Mouse (Mus musculus): ENCODE results near the gene Irak1bp1. TPM values are rescaled to one million over a fixed set of nuclear protein-coding genes. Genes with fewer than 3 reads are reported as not detected.
A peak's percentile ranks its signal among the peaks of the same experiment; 100 is the strongest.

The Irak1bp1 gene
- 35.3 and 38.6 TPM in 2 replicates for polyA plus RNA-seq (2015; fragmentation: Nextera tagmentation; extraction: Ambion mirVana)

GRCm38 (mm10) chr9:82829007-82829689 is at the start of gene Irak1bp1:
Irak1bp1 (plus strand) TSS chr9:82829540.
- peak; percentile 52 for ATAC-seq
- peaks cover 2% of the 10 kb centered on the region; the same call in 1 of the 2 replicates for H3K36me3 ChIP-seq (ENCODE audit: control insufficient read depth, insufficient read depth, low read length)
- peak within 1 kb of the TSS; percentile 74 for H3K4me2 ChIP-seq (ENCODE audit: low read length)

GRCm38 (mm10) chr9:82788375-82788774 is 41.0 kb upstream of the Irak1bp1 start:
- Histone ChIP-seq H3K4me1 (ENCODE audit: control insufficient read depth, insufficient read depth, low read length) (peaks cover 4% of the 10 kb centered on the region; the same call in 1 of the 2 replicates), H3K27me3 (ENCODE audit: control insufficient read depth, insufficient read depth, low read depth, low read length) (no peaks in the 10 kb centered on the region), H3K27ac (ENCODE audit: low read length) (no peak overlapping the region), H3K4me2 (ENCODE audit: low read length) (peak overlapping the region; percentile 36), H3K9me3 (replicated peaks; ENCODE audit: control insufficient read depth, low read length, poor library complexity, severe bottlenecking) (no peaks in the 10 kb centered on the region), H3K4me3 (ENCODE audit: low read depth, low read length) (no peak overlapping the region), H3K36me3 (ENCODE audit: control insufficient read depth, insufficient read depth, low read length) (no peaks in the 10 kb centered on the region), H3K9ac (ENCODE audit: low read depth, low read length) (0 out of 2 replicates have a peak overlapping the region, but pooled peaks have one; percentile 21)
- ATAC-seq: no peak
- 32% methylated on average over 9 of the region's 9 CpGs for WGBS

More at GRCm38 (mm10) chr9:82829007-82829689, at the start of gene Irak1bp1:
- 0 out of 2 replicates have a peak, but pooled peaks cover 2% of the 10 kb centered on the region for H3K9me3 ChIP-seq (replicated peaks; ENCODE audit: control insufficient read depth, low read length, poor library complexity, severe bottlenecking)
- H3K4me1 ChIP-seq (ENCODE audit: control insufficient read depth, insufficient read depth, low read length): peaks cover 14% of the 10 kb centered on the region
- peak within 1 kb of the TSS; percentile 64 for H3K4me3 ChIP-seq (ENCODE audit: low read depth, low read length)
- H3K9ac ChIP-seq (ENCODE audit: low read depth, low read length): peak within 1 kb of the TSS; percentile 89
- no peaks in the 10 kb centered on the region for H3K27me3 ChIP-seq (ENCODE audit: control insufficient read depth, insufficient read depth, low read depth, low read length)
- H3K27ac ChIP-seq (ENCODE audit: low read length): peak within 1 kb of the TSS; percentile 91
- 9% methylated on average over 20 of the region's 20 CpGs for WGBS

- H3K27me3 ChIP-seq (ENCODE audit: control insufficient read depth, insufficient read depth, low read depth, low read length): no peaks in the 10 kb centered on the region
- 71% methylated on average over 8 of the region's 8 CpGs for WGBS
These were observed 29.0 kb upstream of the Irak1bp1 start for GRCm38 (mm10) chr9:82800360-82800759.

GRCm38 (mm10) chr9:82807129-82807528 is 22.2 kb upstream of the Irak1bp1 start:
- H3K4me1 ChIP-seq (ENCODE audit: control insufficient read depth, insufficient read depth, low read length): no peaks in the 10 kb centered on the region
- no peak overlapping the region for H3K27ac ChIP-seq (ENCODE audit: low read length)
- no peaks in the 10 kb centered on the region for H3K27me3 ChIP-seq (ENCODE audit: control insufficient read depth, insufficient read depth, low read depth, low read length)
- 15% methylated on average over 1 of the region's 1 CpGs for WGBS
- H3K4me2 ChIP-seq (ENCODE audit: low read length): no peak overlapping the region
- no peak overlapping the region for H3K4me3 ChIP-seq (ENCODE audit: low read depth, low read length)
- no peaks in the 10 kb centered on the region for H3K36me3 ChIP-seq (ENCODE audit: control insufficient read depth, insufficient read depth, low read length)
- no peak overlapping the region for H3K9ac ChIP-seq (ENCODE audit: low read depth, low read length)
- H3K9me3 ChIP-seq (replicated peaks; ENCODE audit: control insufficient read depth, low read length, poor library complexity, severe bottlenecking): no peaks in the 10 kb centered on the region
- ATAC-seq: no peak

More at GRCm38 (mm10) chr9:82800360-82800759, 29.0 kb upstream of the Irak1bp1 start:
- no peak overlapping the region for H3K4me2 ChIP-seq (ENCODE audit: low read length)
- H3K4me1 ChIP-seq (ENCODE audit: control insufficient read depth, insufficient read depth, low read length): no peaks in the 10 kb centered on the region
- H3K9me3 ChIP-seq (replicated peaks; ENCODE audit: control insufficient read depth, low read length, poor library complexity, severe bottlenecking): no peaks in the 10 kb centered on the region
- no peak overlapping the region for H3K9ac ChIP-seq (ENCODE audit: low read depth, low read length)
- no peak overlapping the region for H3K4me3 ChIP-seq (ENCODE audit: low read depth, low read length)
- no peak for ATAC-seq
- no peaks in the 10 kb centered on the region for H3K36me3 ChIP-seq (ENCODE audit: control insufficient read depth, insufficient read depth, low read length)
- H3K27ac ChIP-seq (ENCODE audit: low read length): no peak overlapping the region

- H3K27ac ChIP-seq (ENCODE audit: low read length): no peak overlapping the region
- 31% methylated on average over 5 of the region's 5 CpGs for WGBS
- ATAC-seq: no peak
- no peaks in the 10 kb centered on the region for H3K9me3 ChIP-seq (replicated peaks; ENCODE audit: control insufficient read depth, low read length, poor library complexity, severe bottlenecking)
- no peaks in the 10 kb centered on the region for H3K4me1 ChIP-seq (ENCODE audit: control insufficient read depth, insufficient read depth, low read length)
- no peak overlapping the region for H3K4me3 ChIP-seq (ENCODE audit: low read depth, low read length)
- no peak overlapping the region for H3K9ac ChIP-seq (ENCODE audit: low read depth, low read length)
- H3K36me3 ChIP-seq (ENCODE audit: control insufficient read depth, insufficient read depth, low read length): no peaks in the 10 kb centered on the region
- no peak overlapping the region for H3K4me2 ChIP-seq (ENCODE audit: low read length)
- no peaks in the 10 kb centered on the region for H3K27me3 ChIP-seq (ENCODE audit: control insufficient read depth, insufficient read depth, low read depth, low read length)
These were observed 21.7 kb upstream of the Irak1bp1 start for GRCm38 (mm10) chr9:82807635-82808034.

GRCm38 (mm10) chr9:82812172-82812963 is 17.0 kb upstream of the Irak1bp1 start:
- Histone ChIP-seq H3K9ac (ENCODE audit: low read depth, low read length) (no peak overlapping the region), H3K27me3 (ENCODE audit: control insufficient read depth, insufficient read depth, low read depth, low read length) (no peaks in the 10 kb centered on the region), H3K36me3 (ENCODE audit: control insufficient read depth, insufficient read depth, low read length) (no peaks in the 10 kb centered on the region), H3K9me3 (replicated peaks; ENCODE audit: control insufficient read depth, low read length, poor library complexity, severe bottlenecking) (no peaks in the 10 kb centered on the region), H3K27ac (ENCODE audit: low read length) (no peak overlapping the region), H3K4me2 (ENCODE audit: low read length) (no peak overlapping the region), H3K4me1 (ENCODE audit: control insufficient read depth, insufficient read depth, low read length) (no peaks in the 10 kb centered on the region), H3K4me3 (ENCODE audit: low read depth, low read length) (no peak overlapping the region)
- ATAC-seq: no peak; the same call in 1 of the 2 replicates
- 40% methylated on average over 12 of the region's 12 CpGs for WGBS

DNA sequence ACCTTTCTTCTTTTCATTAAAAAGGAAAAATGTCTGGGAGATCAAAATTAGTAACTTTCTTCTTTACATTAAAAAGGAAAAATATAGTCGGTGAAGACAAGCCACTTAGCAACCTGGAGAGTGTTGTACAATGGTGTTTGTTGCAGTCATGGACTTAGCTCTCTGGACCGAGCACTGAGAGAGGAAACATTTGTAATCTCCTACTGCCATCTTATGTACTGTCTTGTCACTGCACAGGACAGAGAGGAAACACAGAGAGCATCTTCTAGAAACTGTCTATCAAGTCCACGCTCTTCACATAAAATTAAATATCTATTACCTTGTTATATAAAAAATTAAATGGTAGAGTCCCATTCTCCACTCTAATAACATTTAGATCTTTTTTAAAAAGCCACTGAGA is 14.8 kb upstream of the Irak1bp1 start:
- ATAC-seq: 0 out of 2 replicates have a peak, but pooled peaks have one; percentile 67
- Histone ChIP-seq H3K9me3 (replicated peaks; ENCODE audit: control insufficient read depth, low read length, poor library complexity, severe bottlenecking) (no peaks in the 10 kb centered on the region), H3K27ac (ENCODE audit: low read length) (no peak overlapping the region), H3K9ac (ENCODE audit: low read depth, low read length) (no peak overlapping the region), H3K4me1 (ENCODE audit: control insufficient read depth, insufficient read depth, low read length) (no peaks in the 10 kb centered on the region), H3K27me3 (ENCODE audit: control insufficient read depth, insufficient read depth, low read depth, low read length) (no peaks in the 10 kb centered on the region), H3K4me3 (ENCODE audit: low read depth, low read length) (no peak overlapping the region), H3K36me3 (ENCODE audit: control insufficient read depth, insufficient read depth, low read length) (no peaks in the 10 kb centered on the region), H3K4me2 (ENCODE audit: low read length) (no peak overlapping the region)
- WGBS: 46% methylated on average over 3 of the region's 3 CpGs

- no peak overlapping the region for H3K4me2 ChIP-seq (ENCODE audit: low read length)
- ATAC-seq: no peak
- H3K27me3 ChIP-seq (ENCODE audit: control insufficient read depth, insufficient read depth, low read depth, low read length): no peaks in the 10 kb centered on the region
- no peaks in the 10 kb centered on the region for H3K36me3 ChIP-seq (ENCODE audit: control insufficient read depth, insufficient read depth, low read length)
- H3K4me1 ChIP-seq (ENCODE audit: control insufficient read depth, insufficient read depth, low read length): no peaks in the 10 kb centered on the region
- H3K27ac ChIP-seq (ENCODE audit: low read length): no peak overlapping the region
- no peak overlapping the region for H3K4me3 ChIP-seq (ENCODE audit: low read depth, low read length)
- no peak overlapping the region for H3K9ac ChIP-seq (ENCODE audit: low read depth, low read length)
- H3K9me3 ChIP-seq (replicated peaks; ENCODE audit: control insufficient read depth, low read length, poor library complexity, severe bottlenecking): no peaks in the 10 kb centered on the region
These were observed 14.0 kb upstream of the Irak1bp1 start for GRCm38 (mm10) chr9:82815257-82815785.

All from midbrain, embryonic 16.5 days (tissue).